Mouse (Mus musculus) ES-E14 (cell line): Measurements from ENCODE around the gene Sacs. TPM values are rescaled to one million over a fixed set of nuclear protein-coding genes. Genes with fewer than 3 reads are reported as not detected.
A peak's percentile ranks its signal among the peaks of the same experiment; 100 is the strongest.

ENCODE experiments used
- DNase-seq: peaks from one replicate; pipeline ENCODE4 v3.0.0-alpha.2; 2013; ENCODE audit warnings: low read depth, low spot score
- H3K27ac ChIP-seq: 2 replicates; pipeline ENCODE4 v1.5.1; 2012; ENCODE audit warnings: low read depth, mild to moderate bottlenecking, low read length, moderate library complexity, mixed read lengths; ENCODE audit not compliant: poor library complexity, insufficient read depth, severe bottlenecking
- H3K36me3 ChIP-seq: 2 replicates; pipeline ENCODE4 v1.6.1; 2012; ENCODE audit warnings: mild to moderate bottlenecking, low read length, moderate library complexity, mixed read lengths; ENCODE audit not compliant: control insufficient read depth, poor library complexity, insufficient read depth, severe bottlenecking
- H3K4me1 ChIP-seq, 2 experiments: fragments of 150-350 bp in 1 of 2; sonication (generic) in 1 of 2; 2 replicates each; pipeline ENCODE4 v1.6.1; 2012; ENCODE audit warnings: low read length in 2 of 2, mild to moderate bottlenecking in 1 of 2, mixed read lengths in 1 of 2; ENCODE audit not compliant: control insufficient read depth in 2 of 2, insufficient read depth in 2 of 2, poor library complexity in 1 of 2
- H3K4me3 ChIP-seq, 2 experiments: fragments of 150-350 bp in 1 of 2; sonication (generic) in 1 of 2; 2 replicates each; pipeline ENCODE4 v1.5.1; 2012; ENCODE audit warnings: low read length in 2 of 2, low read depth in 1 of 2, mild to moderate bottlenecking in 1 of 2, mixed read lengths in 1 of 2; ENCODE audit not compliant: insufficient read depth in 1 of 2, poor library complexity in 1 of 2, severe bottlenecking in 1 of 2
- H3K9ac ChIP-seq: 2 replicates; pipeline ENCODE4 v1.6.1; 2012; ENCODE audit warnings: low read depth, mild to moderate bottlenecking, low read length, mixed read lengths; ENCODE audit not compliant: poor library complexity, insufficient read depth, severe bottlenecking
- H3K9me3 ChIP-seq: fragments of 150-350 bp; sonication (generic); 2 replicates; pipeline ENCODE4 v1.6.1; 2012; ENCODE audit warnings: low read depth, mild to moderate bottlenecking, low read length; ENCODE audit not compliant: control insufficient read depth, insufficient read depth
- CHD2 ChIP-seq: IDR thresholded peaks from 2 replicates; pipeline ENCODE4 v1.6.1; 2014; ENCODE audit warnings: mild to moderate bottlenecking, low read depth, low read length, inconsistent platforms
- HCFC1 ChIP-seq: IDR thresholded peaks from 2 replicates; pipeline ENCODE4 v1.6.1; 2012; ENCODE audit warnings: low read length, inconsistent platforms, borderline replicate concordance; ENCODE audit not compliant: insufficient read depth
- MAFK ChIP-seq: IDR thresholded peaks from 2 replicates; pipeline ENCODE4 v1.6.1; 2014; ENCODE audit warnings: mild to moderate bottlenecking, low read depth, low read length, inconsistent platforms; ENCODE audit not compliant: insufficient read depth
- ZC3H11A ChIP-seq: IDR thresholded peaks from 2 replicates; pipeline ENCODE4 v1.6.1; 2012; ENCODE audit warnings: low read depth, mild to moderate bottlenecking, inconsistent platforms, low read length, borderline replicate concordance
- ZNF384 ChIP-seq: IDR thresholded peaks from 2 replicates; pipeline ENCODE4 v1.6.1; 2012; ENCODE audit warnings: low read depth, low read length, inconsistent platforms
- in situ Hi-C, 2 experiments: fragments of 600-800 bp; cut with MboI; formaldehyde crosslinking; loops; one replicate each; pipeline ENCODE4 v1.15.1; 2025; ENCODE audit warnings: low sequenced_read_pairs in 2 of 2, inconsistent platforms in 1 of 2; ENCODE audit not compliant: unreplicated experiment in 2 of 2
- total RNA-seq: library from RNA; depleted of rRNA; stranded (reverse); fragments of 300-350 nt; gene quantifications from 2 replicates; pipeline ENCODE4 v1.2.3, GENCODE M21; 2012

Sacs gene
- total RNA-seq, 1 experiment, result 8.3 TPM

GRCm38 (mm10) chr14:61106404-61106803, 31.9 kb upstream of the Sacs start:
- in situ Hi-C loops, result loop anchor here in 1 of 2 experiments (25.0 kb wide), 1 partner anchor 569 kb away; no protein-coding TSS in a partner anchor
- no peak for TF ChIP-seq MAFK
- no peak for TF ChIP-seq ZC3H11A
- TF ChIP-seq ZNF384, result no peak
- no peak for TF ChIP-seq CHD2
- TF ChIP-seq HCFC1, result no peak
- no peak overlapping the region for H3K9ac ChIP-seq
- H3K4me3 ChIP-seq, result no peak overlapping the region
- no peaks in the 10 kb centered on the region for H3K9me3 ChIP-seq
- H3K36me3 ChIP-seq, result no peaks in the 10 kb centered on the region
- no peaks in the 10 kb centered on the region for H3K4me1 ChIP-seq
- no peak overlapping the region for H3K27ac ChIP-seq
- DNase-seq, result no peak

- Histone ChIP-seq H3K9ac (no peak overlapping the region), H3K4me1 (peaks cover 0 to 2% of the 10 kb centered on the region in 2 experiments; a peak in 1 of 4 replicates), H3K36me3 (no peaks in the 10 kb centered on the region), H3K9me3 (no peaks in the 10 kb centered on the region), H3K27ac (no peak overlapping the region), H3K4me3 (no peak overlapping the region)
- DNase-seq, result no peak
- TF ChIP-seq ZNF384 (no peak), ZC3H11A (no peak), HCFC1 (no peak), CHD2 (no peak), MAFK (no peak)
- in situ Hi-C loops, result loop anchor here in 1 of 2 experiments (25.0 kb wide), 1 partner anchor 571 kb away; no protein-coding TSS in a partner anchor
These were observed 29.6 kb upstream of the Sacs start for GRCm38 (mm10) chr14:61108625-61109024.

- no peak overlapping the region for H3K27ac ChIP-seq
- 0 out of 2 replicates have a peak, but pooled peaks have one; percentile 30 for TF ChIP-seq ZNF384
- no peak for TF ChIP-seq MAFK
- TF ChIP-seq HCFC1, result no peak
- no peak for TF ChIP-seq CHD2
- TF ChIP-seq ZC3H11A, result peak; percentile 100
These were observed 25.9 kb upstream of the Sacs start for GRCm38 (mm10) chr14:61112404-61112803.

GRCm38 (mm10) chr14:61124755-61125154, 13.5 kb upstream of the Sacs start:
- Histone ChIP-seq H3K9me3 (no peaks in the 10 kb centered on the region), H3K4me1 (peaks cover 0 to 4% of the 10 kb centered on the region in 2 experiments; a peak in 1 of 4 replicates), H3K36me3 (no peaks in the 10 kb centered on the region; the same call in 1 of the 2 replicates), H3K4me3 (no peak overlapping the region), H3K9ac (no peak overlapping the region), H3K27ac (no peak overlapping the region)
- DNase-seq, result no peak
- TF ChIP-seq ZNF384, result no peak
- no peak for TF ChIP-seq HCFC1
- TF ChIP-seq CHD2, result no peak
- no peak for TF ChIP-seq ZC3H11A
- no peak for TF ChIP-seq MAFK
- in situ Hi-C loops, result loop anchor here in 1 of 2 experiments (25.0 kb wide), 1 partner anchor 587 kb away; no protein-coding TSS in a partner anchor

More at GRCm38 (mm10) chr14:61112404-61112803, 25.9 kb upstream of the Sacs start:
- Histone ChIP-seq H3K4me1 (peaks cover 0 to 2% of the 10 kb centered on the region in 2 experiments; a peak in 1 of 4 replicates), H3K36me3 (no peaks in the 10 kb centered on the region), H3K4me3 (no peak overlapping the region), H3K9me3 (no peaks in the 10 kb centered on the region), H3K9ac (no peak overlapping the region)
- in situ Hi-C loops, result loop anchor here (5.0 to 25.0 kb wide), 3 partner anchors 305 to 575 kb away; no protein-coding TSS in a partner anchor
- peak; percentile 66 for DNase-seq
